Mouse (Mus musculus) embryonic facial prominence, embryonic 15.5 days (tissue): ENCODE measurements around the gene Stmn1. TPM values are rescaled to one million over a fixed set of nuclear protein-coding genes. Genes with fewer than 3 reads are reported as not detected.
"Not testable (repeated sequence)": the region's sequence is repeated elsewhere in the genome, so short reads cannot be mapped to it uniquely, and the experiment has no call there.

ENCODE experiments used
- ATAC-seq: fragments of 200-750 bp; cut with Nextera tagmentation; 2 replicates; pipeline ENCODE4 v1.8.0; 2017; ENCODE audit warnings: low read depth, moderate TSS enrichment; ENCODE audit not compliant: insufficient number of reproducible peaks, low FRiP score, low TSS enrichment
- H3K27ac ChIP-seq: fragments of 300-500 bp; sonication (generic); replicated peaks from 2 replicates; pipeline ENCODE4 v1.5.1; 2015; ENCODE audit warnings: mild to moderate bottlenecking, inconsistent platforms
- H3K27me3 ChIP-seq: fragments of 300-500 bp; sonication (generic); 2 replicates; pipeline ENCODE4 v1.6.1; 2015; ENCODE audit warnings: inconsistent platforms
- H3K36me3 ChIP-seq: fragments of 300-500 bp; sonication (generic); 2 replicates; pipeline ENCODE4 v1.6.1; 2015; ENCODE audit warnings: mild to moderate bottlenecking, inconsistent platforms
- H3K4me1 ChIP-seq: fragments of 300-500 bp; sonication (generic); 2 replicates; pipeline ENCODE4 v1.6.1; 2015; ENCODE audit warnings: inconsistent platforms
- H3K4me2 ChIP-seq: fragments of 300-500 bp; sonication (generic); replicated peaks from 2 replicates; pipeline ENCODE4 v1.6.1; 2015; ENCODE audit warnings: mild to moderate bottlenecking, inconsistent platforms
- H3K4me3 ChIP-seq: fragments of 300-500 bp; sonication (generic); replicated peaks from 2 replicates; pipeline ENCODE4 v1.5.1; 2015; ENCODE audit warnings: mild to moderate bottlenecking, inconsistent platforms
- H3K9ac ChIP-seq: fragments of 300-500 bp; sonication (generic); 2 replicates; pipeline ENCODE4 v1.6.1; 2015; ENCODE audit warnings: inconsistent platforms
- H3K9me3 ChIP-seq: fragments of 300-500 bp; sonication (generic); replicated peaks from 2 replicates; pipeline ENCODE4 v1.6.1; 2016; ENCODE audit warnings: inconsistent platforms
- WGBS: fragments of 180-500 bp; shearing (Covaris S2); methylation state at CpG from one replicate; pipeline ENCODE4 v1.1.7; 2015; 5-methylcytosine and 5-hydroxymethylcytosine counted together
- polyA plus RNA-seq: library from polyadenylated mRNA; unstranded; fragments of >200 nt; fragmentation: Nextera tagmentation; extraction: Ambion mirVana; gene quantifications from 2 replicates; pipeline ENCODE4 v1.2.1, GENCODE M21; 2015

Stmn1 gene
- polyA plus RNA-seq, 1 experiment from 2014 or later = 1,438 TPM

- Histone ChIP-seq H3K27me3 (peaks cover 3% of the 10 kb centered on the region; the same call in 1 of the 2 replicates), H3K4me2 (no peak overlapping the region), H3K27ac (no peak overlapping the region), H3K4me3 (no peak overlapping the region), H3K36me3 (no peaks in the 10 kb centered on the region), H3K9me3 (no peaks in the 10 kb centered on the region), H3K4me1 (0 out of 2 replicates have a peak, but pooled peaks cover 7% of the 10 kb centered on the region), H3K9ac (no peak overlapping the region)
- ATAC-seq = no peak
- 82% methylated on average over 5 of the region's 5 CpGs for WGBS
Measured at GRCm38 (mm10) chr4:134488211-134488610, 20.1 kb downstream of the Stmn1 start.

- Histone ChIP-seq H3K9ac (no peak overlapping the region), H3K4me2 (no peak overlapping the region), H3K27ac (no peak overlapping the region), H3K36me3 (no peaks in the 10 kb centered on the region), H3K9me3 (no peaks in the 10 kb centered on the region), H3K4me3 (no peak overlapping the region), H3K27me3 (no peaks in the 10 kb centered on the region), H3K4me1 (peaks cover 10% of the 10 kb centered on the region; the same call in 1 of the 2 replicates)
- 86% methylated on average over 11 of the region's 11 CpGs for WGBS
- ATAC-seq = no peak
Measured at GRCm38 (mm10) chr4:134489986-134490665, 22.0 kb downstream of the Stmn1 start.

DNA sequence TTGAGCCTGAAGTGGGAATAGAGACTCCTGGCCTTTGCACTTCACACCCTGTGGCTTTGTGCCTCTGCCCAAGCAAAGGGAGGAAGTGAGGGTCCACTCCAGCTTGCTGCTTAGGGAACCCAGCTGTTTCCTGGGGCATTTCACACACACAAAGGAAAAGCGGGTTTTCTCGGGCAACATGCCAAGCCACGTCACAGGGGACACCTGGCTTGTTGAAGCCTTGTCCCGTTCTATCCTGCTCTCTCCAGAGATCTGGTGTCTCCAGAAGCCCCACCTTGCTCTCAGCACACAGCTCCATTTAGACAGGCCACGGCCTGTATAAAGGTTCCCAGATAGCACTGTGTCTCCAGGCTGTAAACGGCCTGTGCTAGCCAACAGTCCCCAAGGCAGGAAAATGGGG is 23.6 kb downstream of the Stmn1 start:
- H3K27me3 ChIP-seq = no peaks in the 10 kb centered on the region
- peaks cover 25% of the 10 kb centered on the region for H3K4me1 ChIP-seq
- H3K4me3 ChIP-seq = no peak overlapping the region
- H3K4me2 ChIP-seq = no peak overlapping the region
- H3K9me3 ChIP-seq = no peaks in the 10 kb centered on the region
- 0 out of 2 replicates have a peak, but pooled peaks have one; percentile 35 for ATAC-seq
- no peak overlapping the region for H3K9ac ChIP-seq
- WGBS = 48% methylated on average over 6 of the region's 6 CpGs
- no peaks in the 10 kb centered on the region for H3K36me3 ChIP-seq
- no peak overlapping the region for H3K27ac ChIP-seq

DNA sequence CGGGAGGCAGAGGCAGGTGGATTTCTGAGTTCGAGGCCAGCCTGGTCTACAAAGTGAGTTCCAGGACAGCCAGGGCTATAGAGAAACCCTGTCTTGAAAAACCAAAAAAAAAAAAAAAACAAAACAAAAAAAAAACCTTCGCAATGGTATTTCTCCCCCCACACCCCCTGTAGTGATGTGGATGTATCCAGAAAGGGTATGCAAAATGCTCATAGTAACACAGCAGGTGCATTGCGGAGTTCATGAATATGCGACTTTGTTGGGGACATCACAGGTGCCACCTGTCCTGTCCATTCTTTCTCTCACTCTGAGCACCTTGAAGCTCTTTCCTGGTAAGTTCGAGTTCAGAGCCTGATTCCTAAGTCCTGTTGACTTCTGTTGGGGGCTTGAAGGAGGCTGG is 26.0 kb downstream of the Stmn1 start:
- 91% methylated on average over 6 of the region's 6 CpGs for WGBS
- H3K4me1 ChIP-seq = peaks cover 39% of the 10 kb centered on the region
- not testable (repeated sequence) for H3K9ac ChIP-seq, ATAC-seq, H3K36me3 ChIP-seq, H3K27ac ChIP-seq, H3K4me2 ChIP-seq, H3K9me3 ChIP-seq, H3K4me3 ChIP-seq, H3K27me3 ChIP-seq

DNA sequence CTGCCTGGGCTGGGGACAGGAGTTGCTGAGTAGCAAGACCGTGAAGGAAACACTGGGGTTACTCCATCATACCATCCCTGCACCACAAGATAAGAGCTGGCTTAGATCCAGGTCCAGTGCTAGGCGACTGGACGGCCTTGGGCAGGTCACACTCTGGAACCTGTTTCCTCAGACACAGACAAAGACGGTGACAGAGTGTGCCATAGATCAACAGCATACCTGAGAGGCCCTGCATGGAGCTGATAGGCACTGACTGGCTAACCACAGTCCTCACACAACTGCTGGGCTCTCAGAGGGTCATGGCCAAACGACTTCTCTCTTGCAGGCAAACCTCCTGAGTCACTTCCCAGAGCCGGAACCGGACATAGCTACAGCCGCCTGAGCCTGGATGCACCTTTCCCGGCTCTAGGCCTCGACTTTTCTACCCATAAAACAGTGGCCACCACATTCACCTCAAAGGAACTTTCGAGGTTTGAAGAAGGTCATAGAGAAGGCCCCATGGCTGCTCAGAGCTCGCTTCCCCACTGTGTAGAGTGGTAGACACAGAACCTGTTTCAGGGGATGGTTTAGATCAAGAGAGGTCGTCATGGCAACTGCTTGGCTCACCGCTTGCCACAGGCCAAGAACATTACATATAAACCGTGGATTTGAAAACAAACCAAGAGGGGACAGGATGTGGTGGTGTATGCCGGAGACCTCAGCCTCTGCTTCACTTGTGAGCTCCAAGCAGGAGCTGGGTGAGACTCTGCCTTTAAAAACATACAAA is 26.8 kb downstream of the Stmn1 start:
- H3K36me3 ChIP-seq = no peaks in the 10 kb centered on the region
- H3K4me1 ChIP-seq = peaks cover 39% of the 10 kb centered on the region
- H3K4me2 ChIP-seq = no peak overlapping the region
- no peaks in the 10 kb centered on the region for H3K27me3 ChIP-seq
- ATAC-seq = peak; percentile 51; the same call in 1 of the 2 replicates
- 64% methylated on average over 16 of the region's 16 CpGs for WGBS
- no peak overlapping the region for H3K9ac ChIP-seq
- H3K27ac ChIP-seq = no peak overlapping the region
- H3K4me3 ChIP-seq = no peak overlapping the region
- H3K9me3 ChIP-seq = no peaks in the 10 kb centered on the region

DNA sequence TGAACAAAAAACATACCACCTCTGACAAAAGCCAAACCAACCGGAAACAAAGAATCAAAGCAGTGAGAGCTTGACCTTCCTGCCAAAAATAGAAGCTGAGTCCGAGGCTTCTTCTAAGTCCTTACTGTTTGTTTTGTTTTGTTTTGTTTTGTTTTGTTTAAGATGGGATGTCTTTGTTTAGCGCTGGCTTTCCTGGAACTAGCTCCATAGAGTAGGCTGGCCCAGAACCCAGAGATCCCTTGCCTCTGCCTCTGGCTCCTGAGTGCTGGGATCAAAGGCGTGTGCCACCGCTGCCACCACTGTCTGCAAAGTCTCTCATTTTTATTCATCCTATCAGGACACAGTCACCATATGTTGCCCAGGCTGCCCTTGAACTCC is 27.4 kb downstream of the Stmn1 start:
- Histone ChIP-seq H3K27me3 (no peaks in the 10 kb centered on the region), H3K4me3 (no peak overlapping the region), H3K27ac (peak overlapping the region; percentile 23; the same call in 1 of the 2 replicates), H3K9me3 (no peaks in the 10 kb centered on the region), H3K36me3 (no peaks in the 10 kb centered on the region), H3K4me1 (peaks cover 39% of the 10 kb centered on the region), H3K9ac (no peak overlapping the region), H3K4me2 (no peak overlapping the region)
- no peak for ATAC-seq
- WGBS = 64% methylated on average over 5 of the region's 5 CpGs

GRCm38 (mm10) chr4:134496595-134497210 is 28.6 kb downstream of the Stmn1 start, which contains the start of gene Paqr7:
Gene Paqr7, plus strand, starts transcription at chr4:134496697.
- H3K4me3 ChIP-seq = peak within 1 kb of the TSS; percentile 58
- H3K36me3 ChIP-seq = no peaks in the 10 kb centered on the region
- H3K9me3 ChIP-seq = no peaks in the 10 kb centered on the region
- no peaks in the 10 kb centered on the region for H3K27me3 ChIP-seq
- ATAC-seq = peak; percentile 49; the same call in 1 of the 2 replicates
- H3K27ac ChIP-seq = peak within 1 kb of the TSS; percentile 68
- peak within 1 kb of the TSS; percentile 97 for H3K4me2 ChIP-seq
- 4% methylated on average over 35 of the region's 35 CpGs for WGBS
- H3K9ac ChIP-seq = peak within 1 kb of the TSS; percentile 50
- peaks cover 38% of the 10 kb centered on the region for H3K4me1 ChIP-seq

DNA sequence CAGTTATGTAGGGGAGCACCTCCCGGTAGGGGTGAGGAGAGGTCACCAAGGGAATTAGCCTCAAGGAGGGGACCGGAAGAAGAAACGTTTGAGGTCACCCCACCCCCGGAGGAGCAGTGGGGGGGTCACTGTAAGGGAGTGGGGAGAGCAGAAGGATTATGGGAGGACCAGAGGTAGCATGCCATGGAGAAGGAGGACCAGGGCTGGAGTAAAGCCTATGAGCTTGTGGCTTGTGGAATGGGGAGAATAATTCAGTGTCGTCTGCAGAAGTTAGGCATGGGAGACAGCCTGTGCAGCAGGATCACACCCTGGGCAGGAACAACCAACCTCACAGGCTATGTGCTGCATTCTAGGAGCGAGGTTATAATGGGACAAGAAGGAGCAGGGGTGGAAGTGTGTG is 29.1 kb downstream of the Stmn1 start:
- Histone ChIP-seq H3K4me2 (peak overlapping the region; percentile 97), H3K36me3 (no peaks in the 10 kb centered on the region), H3K9ac (peak overlapping the region; percentile 50), H3K9me3 (no peaks in the 10 kb centered on the region), H3K27me3 (no peaks in the 10 kb centered on the region), H3K4me3 (peak overlapping the region; percentile 58), H3K4me1 (peaks cover 35% of the 10 kb centered on the region), H3K27ac (0 out of 2 replicates have a peak overlapping the region, but pooled peaks have one; percentile 68)
- 3% methylated on average over 6 of the region's 6 CpGs for WGBS
- ATAC-seq = no peak

DNA sequence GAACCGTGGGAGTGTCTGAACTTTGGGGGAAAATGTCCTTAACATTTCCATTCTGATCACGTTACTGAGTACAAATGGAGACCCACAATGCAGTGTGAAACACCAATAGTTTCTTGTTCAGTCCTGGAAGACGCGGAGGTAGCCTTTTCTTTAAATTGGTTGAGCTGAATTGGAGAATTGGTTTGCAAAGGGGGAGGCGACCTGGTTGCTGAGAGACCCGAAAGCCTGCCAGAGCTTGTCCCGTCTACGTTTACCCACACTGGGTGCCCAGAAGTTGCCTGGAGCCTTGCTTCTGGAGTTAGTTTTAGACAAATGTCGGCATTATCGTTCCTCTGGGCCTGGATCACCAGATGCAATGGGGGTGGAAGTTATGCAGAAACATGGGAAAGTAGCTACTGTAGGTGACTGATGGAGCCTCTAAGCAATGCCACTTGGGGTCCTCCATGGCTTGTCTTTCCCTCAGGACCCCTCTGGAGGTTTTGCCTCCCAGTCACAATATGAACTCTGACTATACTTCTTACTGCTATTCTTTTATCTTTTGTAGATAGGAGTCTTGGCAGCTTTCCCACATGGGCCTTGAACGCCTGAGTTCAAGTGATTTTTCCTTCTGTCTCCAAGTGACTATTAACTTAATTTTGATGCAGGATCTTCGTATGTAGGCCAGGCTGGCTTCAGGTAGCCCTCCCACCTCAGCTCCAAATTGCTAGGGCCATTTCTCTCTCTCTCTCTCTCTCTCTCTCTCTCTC is 30.0 kb downstream of the Stmn1 start:
- H3K4me2 ChIP-seq = peak overlapping the region; percentile 97
- WGBS = 58% methylated on average over 12 of the region's 12 CpGs

GRCm38 (mm10) chr4:134498983-134499382 is 30.9 kb downstream of the Stmn1 start:
- not testable (repeated sequence) for H3K4me2 ChIP-seq, H3K27ac ChIP-seq, H3K4me3 ChIP-seq, H3K27me3 ChIP-seq, H3K9me3 ChIP-seq, ATAC-seq, H3K36me3 ChIP-seq, H3K9ac ChIP-seq
- 86% methylated on average over 6 of the region's 6 CpGs for WGBS
- peaks cover 32% of the 10 kb centered on the region for H3K4me1 ChIP-seq

More for the DNA sequence above, 30.0 kb downstream of the Stmn1 start:
- H3K27ac ChIP-seq = no peak overlapping the region
- ATAC-seq = no peak
- no peak overlapping the region for H3K9ac ChIP-seq
- H3K9me3 ChIP-seq = no peaks in the 10 kb centered on the region
- no peaks in the 10 kb centered on the region for H3K27me3 ChIP-seq
- peaks cover 32% of the 10 kb centered on the region for H3K4me1 ChIP-seq
- H3K4me3 ChIP-seq = no peak overlapping the region
- no peaks in the 10 kb centered on the region for H3K36me3 ChIP-seq

DNA sequence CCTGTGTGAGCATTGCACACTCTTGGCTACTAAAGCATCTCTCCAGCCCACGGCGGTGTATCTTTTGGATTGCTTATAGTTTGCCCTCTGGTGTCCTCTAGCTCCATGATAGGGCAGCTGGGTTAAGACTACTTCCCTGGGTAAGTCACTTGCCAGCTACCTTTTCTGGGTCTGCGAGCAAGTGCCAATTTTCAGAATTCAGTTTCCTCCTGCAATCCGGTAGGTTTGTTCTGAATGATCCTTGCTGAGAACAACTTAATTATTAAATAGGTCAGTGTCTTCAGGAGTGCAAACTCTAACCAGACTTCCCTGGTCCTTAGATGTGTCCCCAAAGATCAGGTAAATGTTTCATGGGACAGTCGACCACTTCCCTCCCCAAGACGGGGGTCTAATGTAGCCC is 33.0 kb downstream of the Stmn1 start:
- no peak overlapping the region for H3K4me3 ChIP-seq
- H3K9me3 ChIP-seq = no peaks in the 10 kb centered on the region
- no peak overlapping the region for H3K4me2 ChIP-seq
- H3K4me1 ChIP-seq = peaks cover 20% of the 10 kb centered on the region
- no peak overlapping the region for H3K27ac ChIP-seq
- no peaks in the 10 kb centered on the region for H3K27me3 ChIP-seq
- H3K9ac ChIP-seq = no peak overlapping the region
- no peak for ATAC-seq
- 91% methylated on average over 6 of the region's 6 CpGs for WGBS
- no peaks in the 10 kb centered on the region for H3K36me3 ChIP-seq
